Mouse (Mus musculus): ENCODE data around the gene Tmem110.

Gene Tmem110

GRCm38 (mm10) chr14:30825476-30826131 is at the start of gene Tmem110:
Tmem110 (plus strand) TSS chr14:30825590.
- peak; percentile 89 for DNase-seq (ENCODE audit: low read depth, low spot score)

GRCm38 (mm10) chr14:30784614-30785013 is 40.8 kb upstream of the Tmem110 start:
- peak; percentile 84 for DNase-seq (ENCODE audit: low read depth, low spot score)

GRCm38 (mm10) chr14:30789471-30789870 is 35.9 kb upstream of the Tmem110 start:
- no peak for DNase-seq (ENCODE audit: low read depth, low spot score)

DNA sequence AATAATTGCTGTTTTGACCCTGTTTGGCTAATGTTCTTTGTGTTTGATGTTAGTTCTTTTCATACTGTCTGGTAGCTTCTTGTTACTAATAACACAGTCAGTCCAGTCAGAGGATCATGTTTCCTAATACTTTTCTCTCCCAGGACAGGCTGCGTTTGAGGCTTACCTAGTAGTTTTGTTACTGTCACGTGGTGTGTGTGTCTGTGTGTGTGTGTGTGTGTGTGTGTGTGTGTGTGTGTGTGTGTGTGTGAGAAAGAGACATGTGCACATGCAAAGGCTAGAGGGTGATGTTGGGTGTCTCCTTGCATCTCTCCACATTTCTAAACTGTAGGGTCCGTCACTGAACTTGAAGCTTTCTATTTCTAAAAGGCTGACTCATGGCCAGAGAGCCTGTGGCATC is 32.5 kb upstream of the Tmem110 start:
- no peak for DNase-seq (ENCODE audit: low read depth, low spot score)

- DNase-seq (ENCODE audit: low read depth, low spot score) = no peak
These were observed 23.6 kb upstream of the Tmem110 start for GRCm38 (mm10) chr14:30801756-30802155.

DNA sequence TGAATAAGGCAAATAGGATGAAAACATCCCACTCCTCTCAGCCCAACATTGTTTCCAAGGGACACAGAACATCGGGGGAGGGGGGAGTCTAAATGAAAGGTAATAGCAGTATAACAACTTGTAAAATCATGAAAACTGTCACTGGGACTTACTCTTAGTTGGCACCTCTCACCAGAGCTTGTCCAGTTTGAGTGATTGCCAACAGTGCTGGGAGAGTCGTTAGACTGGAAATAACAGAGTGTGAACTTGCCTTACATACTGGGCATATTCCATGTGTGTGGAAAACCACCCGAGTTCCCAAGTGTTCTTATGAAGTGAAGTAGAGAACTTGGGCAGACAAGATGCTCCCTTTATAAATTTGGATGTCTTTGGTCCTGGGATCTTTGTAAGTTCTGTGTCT is 4.3 kb upstream of the Tmem110 start:
- no peak for DNase-seq (ENCODE audit: low read depth, low spot score)

- no peak for DNase-seq (ENCODE audit: low read depth, low spot score)
These were observed 864 bp upstream of the Tmem110 start for GRCm38 (mm10) chr14:30824456-30824995.

- no peak for DNase-seq (ENCODE audit: low read depth, low spot score)
These were observed 342 bp upstream of the Tmem110 start for GRCm38 (mm10) chr14:30825021-30825475.

DNA sequence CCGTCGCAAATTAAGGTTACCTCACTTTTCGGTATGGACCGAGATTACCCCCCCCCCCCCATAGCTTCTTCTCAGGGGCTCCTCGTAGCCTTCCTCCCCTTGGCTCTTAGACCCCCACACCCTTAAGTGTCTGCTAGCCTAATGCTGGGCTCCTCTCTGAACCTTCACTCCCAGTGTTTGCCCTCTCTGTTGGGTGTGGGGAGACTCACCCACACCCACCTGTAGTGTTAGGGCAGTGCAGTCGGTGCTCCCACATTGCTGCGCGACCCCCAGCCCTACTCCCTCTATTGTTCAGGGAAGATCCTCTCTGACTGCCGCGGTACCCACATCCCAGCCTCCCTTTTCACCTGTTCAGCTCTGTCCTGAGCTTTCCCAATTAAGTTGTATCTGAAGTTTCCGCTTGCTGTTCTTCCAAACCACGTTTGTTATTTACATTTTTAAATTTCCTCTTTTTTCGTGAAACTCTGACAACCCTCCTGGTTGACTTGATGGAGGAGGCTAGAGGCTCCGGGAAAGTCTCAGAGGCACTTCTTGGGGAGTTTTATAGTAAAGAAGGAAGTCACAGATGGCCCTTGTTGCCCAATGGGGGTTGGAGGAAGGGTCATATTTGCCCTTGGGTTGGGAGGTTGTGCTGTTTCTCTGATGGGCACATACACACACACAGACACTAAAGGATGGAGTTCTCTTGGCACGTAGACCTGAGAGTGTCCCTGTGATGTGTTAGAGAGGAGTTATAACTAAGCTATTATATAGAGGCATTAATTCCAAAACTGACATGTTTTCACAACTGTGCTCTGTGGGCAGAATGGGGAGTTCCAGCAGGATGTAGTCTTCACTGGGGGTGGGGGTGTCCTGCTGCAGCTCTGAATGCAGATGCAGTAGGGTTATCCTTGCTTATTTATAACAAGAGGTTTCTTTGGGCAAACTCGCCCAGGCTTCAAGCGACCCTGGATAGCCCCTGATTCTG is 1.1 kb downstream of the Tmem110 start:
- peak; percentile 61 for DNase-seq (ENCODE audit: low read depth, low spot score)

GRCm38 (mm10) chr14:30827480-30827879 is 2.1 kb downstream of the Tmem110 start:
- DNase-seq (ENCODE audit: low read depth, low spot score) = peak; percentile 46

- no peak for DNase-seq (ENCODE audit: low read depth, low spot score)
These were observed 2.7 kb downstream of the Tmem110 start for GRCm38 (mm10) chr14:30828077-30828476.

DNA sequence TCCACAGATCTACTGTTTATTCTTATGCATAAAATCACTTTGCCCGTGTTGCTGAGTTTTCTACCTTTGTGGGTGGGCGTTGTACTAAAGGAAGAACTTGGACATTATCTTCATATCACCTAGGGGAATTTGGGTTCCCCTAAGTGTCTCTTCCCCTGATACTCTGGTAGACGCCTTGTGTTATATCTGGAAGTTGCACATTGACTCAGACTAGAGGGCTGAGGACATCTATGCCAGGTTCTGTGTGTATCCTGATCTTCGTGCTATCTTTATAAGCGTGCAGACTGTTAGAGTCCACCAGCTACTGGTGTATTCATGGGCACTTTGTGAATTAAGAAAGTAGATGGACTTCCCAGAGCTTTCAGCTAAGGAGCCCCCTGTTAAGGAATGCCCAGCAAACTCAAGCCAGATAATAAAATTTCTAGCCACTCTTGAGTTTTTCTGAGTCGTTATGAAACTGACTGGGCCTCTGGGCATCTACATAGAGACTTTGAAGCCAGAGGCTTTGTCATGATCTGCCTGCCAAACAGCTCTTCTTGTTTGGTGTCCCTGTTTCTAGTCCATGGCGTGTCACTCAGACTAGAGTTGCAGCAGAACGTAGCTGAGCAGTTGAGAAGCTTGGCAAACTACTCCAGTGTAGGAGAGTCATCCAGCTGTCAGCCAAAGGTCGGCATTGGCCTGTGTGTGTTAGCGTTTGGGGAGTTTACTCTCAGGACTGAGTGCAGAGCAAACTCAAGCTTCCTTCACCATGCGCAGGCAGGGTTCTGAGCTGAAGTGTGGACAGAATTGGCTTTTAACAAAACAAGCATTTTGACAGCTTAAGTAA is 3.5 kb downstream of the Tmem110 start:
- DNase-seq (ENCODE audit: low read depth, low spot score) = peak; percentile 42

DNA sequence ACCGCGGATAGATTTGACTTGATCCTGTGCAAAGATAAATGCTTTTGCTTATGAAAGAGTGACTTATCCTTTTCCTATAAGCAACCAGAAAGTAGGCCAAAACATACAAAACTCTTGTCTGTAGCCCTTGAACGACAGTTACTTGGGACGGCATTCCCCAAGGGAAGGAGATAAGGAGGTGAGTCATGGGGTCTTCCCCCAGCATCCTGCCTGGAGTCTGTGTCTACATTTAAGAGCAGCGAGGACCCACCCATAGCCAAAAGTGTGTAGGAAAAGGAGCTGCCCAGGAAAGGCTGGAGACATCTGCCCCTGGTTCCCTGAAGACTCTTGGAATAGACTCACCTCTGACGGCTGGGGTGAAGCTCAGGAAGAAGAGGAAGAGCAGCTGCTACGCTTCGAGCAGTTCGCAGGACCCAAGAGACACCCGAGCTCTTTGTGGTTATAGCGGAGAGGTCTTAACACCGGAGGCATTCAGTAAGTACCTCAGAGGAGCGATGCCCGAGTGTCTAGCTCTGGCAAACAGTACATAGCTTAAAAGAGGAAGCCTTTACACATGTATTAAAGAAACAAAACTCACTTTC is 12.1 kb downstream of the Tmem110 start:
- DNase-seq (ENCODE audit: low read depth, low spot score) = no peak

DNA sequence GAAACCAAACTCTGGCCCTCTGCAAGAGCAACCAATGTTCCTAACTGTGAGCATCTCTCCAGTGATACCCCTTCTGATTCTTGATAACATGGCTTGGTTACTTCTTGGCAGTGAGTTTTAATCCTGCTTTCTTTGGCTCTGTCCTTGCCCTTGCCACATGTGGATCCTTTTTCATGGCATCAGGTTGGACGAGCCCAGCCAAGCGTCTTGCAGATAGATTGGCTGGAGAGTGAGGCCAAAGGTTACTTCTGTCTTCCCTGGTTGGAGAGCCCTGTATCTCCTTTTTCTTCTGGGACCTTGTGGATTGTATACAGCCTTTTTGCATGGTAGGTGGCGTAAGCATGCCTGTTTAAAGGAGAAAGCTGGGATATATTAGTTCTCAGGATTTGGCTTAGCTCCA is 18.3 kb downstream of the Tmem110 start:
- no peak for DNase-seq (ENCODE audit: low read depth, low spot score)

GRCm38 (mm10) chr14:30850504-30850903 is 25.1 kb downstream of the Tmem110 start:
- DNase-seq (ENCODE audit: low read depth, low spot score) = no peak

- no peak for DNase-seq (ENCODE audit: low read depth, low spot score)
These were observed 26.9 kb downstream of the Tmem110 start for GRCm38 (mm10) chr14:30852325-30852724.

- no peak for DNase-seq (ENCODE audit: low read depth, low spot score)
These were observed 29.9 kb downstream of the Tmem110 start for GRCm38 (mm10) chr14:30855316-30855715.

DNA sequence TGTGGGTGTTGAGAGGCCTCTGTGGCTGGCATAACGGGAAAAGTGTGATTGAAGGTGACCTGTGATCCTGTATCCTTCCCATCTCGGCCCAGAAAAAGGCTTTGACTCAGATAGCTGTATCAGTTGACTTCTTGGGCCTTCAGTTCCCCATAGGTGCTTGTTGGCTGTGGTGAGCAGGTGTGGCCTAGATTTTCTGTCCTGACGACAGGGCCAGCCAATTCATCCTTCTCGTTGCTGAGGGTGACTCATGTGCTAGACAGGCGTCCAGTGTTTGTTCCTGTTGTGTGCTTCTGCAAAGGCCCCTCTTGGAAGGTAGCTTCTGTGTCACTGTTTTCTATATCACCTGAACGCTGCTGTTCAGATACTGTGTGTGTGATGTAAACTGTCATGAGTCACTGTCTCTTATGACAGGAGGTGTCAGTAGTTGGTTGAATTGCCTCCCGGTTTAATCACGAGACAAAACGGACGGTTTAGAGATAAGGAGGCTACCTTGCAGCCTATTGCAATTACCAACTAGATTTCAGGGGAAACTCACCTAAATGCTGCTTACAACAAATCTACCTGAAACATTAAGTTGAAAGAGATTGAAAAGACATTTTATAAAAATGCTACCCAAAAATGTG is 31.6 kb downstream of the Tmem110 start:
- no peak for DNase-seq (ENCODE audit: low read depth, low spot score)

GRCm38 (mm10) chr14:30857990-30858389 is 32.6 kb downstream of the Tmem110 start:
- DNase-seq (ENCODE audit: low read depth, low spot score) = peak; percentile 58

DNA sequence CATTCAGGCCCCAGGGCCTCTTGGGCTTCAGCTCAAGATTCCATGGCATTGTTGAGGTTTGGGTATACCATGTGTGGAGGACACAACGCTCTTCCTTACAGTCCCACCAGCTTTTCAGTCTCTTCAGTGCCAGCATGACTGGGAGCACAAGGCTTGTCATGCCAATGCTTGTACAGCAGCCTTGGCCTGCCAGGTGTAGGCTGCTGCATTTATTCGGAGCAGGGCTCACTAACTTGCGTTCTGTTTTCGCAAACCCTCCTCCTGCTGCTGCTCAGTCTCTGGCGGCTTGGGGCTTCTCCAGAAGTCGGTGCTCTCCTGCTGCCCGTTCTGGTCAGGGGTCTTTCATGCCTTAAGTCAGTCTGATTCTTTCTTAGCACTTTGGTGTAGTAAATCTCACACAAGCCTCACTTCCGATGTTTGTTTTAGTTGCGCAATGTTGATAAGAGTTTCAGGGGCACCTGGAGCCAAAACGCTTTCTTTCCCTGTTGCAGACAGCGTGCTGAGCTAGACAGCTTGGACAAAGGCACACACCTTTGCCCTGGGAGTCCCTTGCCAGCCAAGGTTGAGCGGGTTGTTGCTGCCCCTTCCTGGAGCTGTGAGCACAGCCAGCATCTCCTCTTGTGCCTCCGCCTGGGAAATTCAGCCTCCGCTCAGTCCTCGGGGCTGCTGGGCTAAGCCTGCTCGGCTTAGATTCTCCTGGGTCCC is 36.2 kb downstream of the Tmem110 start:
- no peak for DNase-seq (ENCODE audit: low read depth, low spot score)
